Mouse (Mus musculus): ENCODE data around the gene Plin3.

DNA sequence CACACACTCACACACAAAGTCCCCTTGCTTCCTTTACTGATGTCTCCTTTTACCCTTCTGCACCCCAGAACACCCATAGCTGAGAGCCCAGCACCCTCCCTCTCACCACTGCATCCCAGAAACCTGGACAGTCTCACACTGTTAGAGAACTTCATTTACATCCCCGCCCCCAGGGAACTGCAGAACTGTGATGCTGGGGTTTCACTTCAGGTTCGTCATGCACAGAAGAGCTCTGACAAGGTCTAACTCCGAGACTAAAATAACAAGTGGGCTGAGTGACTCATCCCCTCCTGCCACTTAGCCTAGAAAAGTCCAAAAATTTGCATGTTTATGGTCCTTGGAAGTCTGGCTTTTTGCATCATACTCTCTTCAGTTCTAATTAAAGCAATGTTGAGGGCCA, 26.4 kb downstream of the Plin3 start:
- no peak for TF ChIP-seq POLR2A (IDR thresholded peaks at IDR 0.05; ENCODE audit: control insufficient read depth, extremely low read depth, insufficient read depth, low read length, poor library complexity)
- TF ChIP-seq CTCF (IDR thresholded peaks at IDR 0.05; ENCODE audit: borderline replicate concordance, control insufficient read depth, extremely low read depth, insufficient read depth, low read length, poor library complexity) = no peak
